Mouse (Mus musculus) CH12.LX (cell line): ENCODE measurements around the gene Copa. TPM values are rescaled to one million over a fixed set of nuclear protein-coding genes. Genes with fewer than 3 reads are reported as not detected.

Source experiments
- DNase-seq: peaks from one replicate; pipeline ENCODE4 v3.0.0-alpha.2; 2013; ENCODE audit errors: extremely low read depth
- H3K27ac ChIP-seq: 2 replicates; pipeline ENCODE4 v1.5.1; 2012; ENCODE audit warnings: low read depth, mild to moderate bottlenecking, control low read depth, moderate library complexity; ENCODE audit not compliant: insufficient read depth
- H3K27me3 ChIP-seq: replicated peaks from 2 replicates; pipeline ENCODE3; 2012; ENCODE audit warnings: inconsistent platforms
- H3K36me3 ChIP-seq, 2 experiments: replicated peaks in 1 of 2; 2 replicates each; pipeline versions ENCODE3 to v1.6.1; 2012; ENCODE audit warnings: inconsistent platforms in 1 of 2, low read length in 1 of 2, mild to moderate bottlenecking in 1 of 2, mixed read lengths in 1 of 2, moderate library complexity in 1 of 2; ENCODE audit not compliant: control insufficient read depth in 1 of 2, insufficient read depth in 1 of 2
- H3K4me1 ChIP-seq, 2 experiments: 2 replicates each; pipeline ENCODE4 v1.6.1; 2012; ENCODE audit warnings: inconsistent platforms in 1 of 2, moderate library complexity in 1 of 2; ENCODE audit not compliant: insufficient read depth in 2 of 2, control insufficient read depth in 1 of 2
- H3K4me2 ChIP-seq: 2 replicates; pipeline ENCODE4 v1.6.1; 2012; ENCODE audit warnings: low read depth, mild to moderate bottlenecking, control low read depth; ENCODE audit not compliant: poor library complexity, insufficient read depth, severe bottlenecking
- H3K4me3 ChIP-seq, 3 experiments: fragments of 150-350 bp in 1 of 3; sonication (generic) in 1 of 3; replicated peaks in 1 of 3; 2 replicates each; pipeline versions ENCODE3 to v1.5.1; 2011 to 2012; ENCODE audit warnings: low read depth in 2 of 3, low read length in 2 of 3, mild to moderate bottlenecking in 2 of 3, moderate library complexity in 2 of 3, control low read depth in 1 of 3, improper control_type of control experiment in 1 of 3, inconsistent platforms in 1 of 3, mixed read lengths in 1 of 3; ENCODE audit not compliant: poor library complexity in 1 of 3
- H3K79me2 ChIP-seq: replicated peaks from 2 replicates; pipeline ENCODE4 v1.6.1; 2012; ENCODE audit warnings: mild to moderate bottlenecking, moderate library complexity; ENCODE audit not compliant: control insufficient read depth, poor library complexity, insufficient read depth, severe bottlenecking; ENCODE audit errors: extremely low read depth
- H3K9ac ChIP-seq: 2 replicates; pipeline ENCODE4 v1.6.1; 2012; ENCODE audit warnings: low read depth, mild to moderate bottlenecking, control low read depth, moderate library complexity; ENCODE audit not compliant: insufficient read depth
- H3K9me3 ChIP-seq: replicated peaks from 2 replicates; pipeline ENCODE3; 2012; ENCODE audit warnings: low read length, inconsistent platforms, mixed read lengths
- BHLHE40 ChIP-seq: IDR thresholded peaks from 2 replicates; pipeline ENCODE4 v1.6.1; 2011; ENCODE audit warnings: mild to moderate bottlenecking, low read depth, low read length, improper control_type of control experiment
- CTCF ChIP-seq, 2 experiments: IDR thresholded peaks in 1 of 2; conservative IDR thresholded peaks in 1 of 2; 2 replicates each; pipeline ENCODE4 v1.5.1; 2011 to 2012; ENCODE audit warnings: low read depth in 2 of 2, low read length in 2 of 2, improper control_type of control experiment in 1 of 2, inconsistent platforms in 1 of 2, mild to moderate bottlenecking in 1 of 2, moderate library complexity in 1 of 2
- E2F4 ChIP-seq: IDR thresholded peaks from 2 replicates; pipeline ENCODE4 v1.6.1; 2011; ENCODE audit warnings: low read depth, low read length, improper control_type of control experiment; ENCODE audit not compliant: insufficient replicate concordance
- ELF1 ChIP-seq: IDR thresholded peaks from 2 replicates; pipeline ENCODE4 v1.6.1; 2014; ENCODE audit warnings: low read depth, mild to moderate bottlenecking, inconsistent platforms, low read length, improper control_type of control experiment
- EP300 ChIP-seq: IDR thresholded peaks from 2 replicates; pipeline ENCODE4 v1.6.1; 2011; ENCODE audit warnings: low read length, improper control_type of control experiment
- ETS1 ChIP-seq: conservative IDR thresholded peaks from 2 replicates; pipeline ENCODE4 v1.6.1; 2012; ENCODE audit warnings: low read depth, mild to moderate bottlenecking, inconsistent platforms, low read length, improper control_type of control experiment, moderate library complexity
- GABPA ChIP-seq: IDR thresholded peaks from 2 replicates; pipeline ENCODE4 v1.6.1; 2012; ENCODE audit warnings: low read depth, low read length, improper control_type of control experiment, inconsistent platforms; ENCODE audit not compliant: insufficient replicate concordance
- HCFC1 ChIP-seq: IDR thresholded peaks from 2 replicates; pipeline ENCODE4 v1.6.1; 2012; ENCODE audit warnings: low read depth, mild to moderate bottlenecking, inconsistent platforms, low read length, improper control_type of control experiment
- IRF4 ChIP-seq: IDR thresholded peaks from 2 replicates; pipeline ENCODE4 v1.6.1; 2014; ENCODE audit warnings: low read depth, mild to moderate bottlenecking, inconsistent platforms, low read length, improper control_type of control experiment
- KAT2A ChIP-seq: IDR thresholded peaks from 2 replicates; pipeline ENCODE4 v1.6.1; 2012; ENCODE audit warnings: low read length, improper control_type of control experiment, inconsistent platforms; ENCODE audit not compliant: insufficient replicate concordance
- MEF2A ChIP-seq: IDR thresholded peaks from 2 replicates; pipeline ENCODE4 v1.6.1; 2014; ENCODE audit warnings: low read depth, mild to moderate bottlenecking, inconsistent platforms, low read length, improper control_type of control experiment, borderline replicate concordance
- MYC ChIP-seq: IDR thresholded peaks from 2 replicates; pipeline ENCODE4 v1.6.1; 2011; ENCODE audit warnings: low read depth, mild to moderate bottlenecking, improper control_type of control experiment, low read length
- NRF1 ChIP-seq: IDR thresholded peaks from 2 replicates; pipeline ENCODE4 v1.6.1; 2014; ENCODE audit warnings: low read depth, mild to moderate bottlenecking, inconsistent platforms, low read length, improper control_type of control experiment, moderate library complexity
- PAX5 ChIP-seq: IDR thresholded peaks from 2 replicates; pipeline ENCODE4 v1.6.1; 2012; ENCODE audit warnings: low read length, inconsistent platforms, mixed read lengths
- POLR2AphosphoS2 ChIP-seq: IDR thresholded peaks from 2 replicates; pipeline ENCODE4 v1.6.1; 2011; ENCODE audit warnings: low read depth, low read length, improper control_type of control experiment
- RAD21 ChIP-seq: IDR thresholded peaks from 2 replicates; pipeline ENCODE4 v1.6.1; 2011; ENCODE audit warnings: low read depth, mild to moderate bottlenecking, low read length, improper control_type of control experiment, moderate library complexity
- SIN3A ChIP-seq: IDR thresholded peaks from 2 replicates; pipeline ENCODE4 v1.6.1; 2012; ENCODE audit warnings: low read length, improper control_type of control experiment, inconsistent platforms
- SMC3 ChIP-seq: IDR thresholded peaks from 2 replicates; pipeline ENCODE4 v1.6.1; 2011; ENCODE audit warnings: low read depth, low read length, improper control_type of control experiment
- TBP ChIP-seq: conservative IDR thresholded peaks from 2 replicates; pipeline ENCODE4 v1.6.1; 2011; ENCODE audit warnings: low read depth, low read length, improper control_type of control experiment
- TCF12 ChIP-seq: IDR thresholded peaks from 2 replicates; pipeline ENCODE4 v1.6.1; 2014; ENCODE audit warnings: low read depth, mild to moderate bottlenecking, inconsistent platforms, low read length, improper control_type of control experiment
- USF2 ChIP-seq: conservative IDR thresholded peaks from 2 replicates; pipeline ENCODE4 v1.6.1; 2011; ENCODE audit warnings: low read depth, low read length, improper control_type of control experiment
- ZKSCAN1 ChIP-seq: IDR thresholded peaks from 2 replicates; pipeline ENCODE4 v1.6.1; 2012; ENCODE audit warnings: low read depth, inconsistent platforms, low read length, improper control_type of control experiment, borderline replicate concordance
- ZNF384 ChIP-seq: IDR thresholded peaks from 2 replicates; pipeline ENCODE4 v1.6.1; 2012; ENCODE audit warnings: low read depth, low read length, improper control_type of control experiment, inconsistent platforms
- dilution Hi-C: fragments of 300-500 bp; cut with MboI; formaldehyde crosslinking; loops from 2 replicates; pipeline ENCODE4 v1.14.3; 2020; ENCODE audit warnings: low sequenced_read_pairs; ENCODE audit not compliant: extremely low pct_unique_long_range_greater_than_20kb, extremely low pct_ligation_motif_present
- in situ Hi-C: fragments of 300-500 bp; cut with MboI; formaldehyde crosslinking; loops from 3 replicates; pipeline ENCODE4 v1.14.3; 2019; ENCODE audit warnings: low sequenced_read_pairs, low pct_ligation_motif_present, low pct_unique_long_range_greater_than_20kb, mixed read lengths
- polyA plus RNA-seq: library from polyadenylated mRNA; unstranded; fragments of >175 nt; gene quantifications from 2 replicates; pipeline ENCODE4 v1.2.1, GENCODE M21; 2012; ENCODE audit warnings: low read depth; ENCODE audit not compliant: insufficient read length
- total RNA-seq, 2 experiments: library from RNA; depleted of rRNA; stranded (reverse); fragments of 300-350 nt in 1 of 2; fragments of >200 nt in 1 of 2; gene quantifications; 2 replicates each; pipeline ENCODE4 v1.2.3; 2012 to 2014

The Copa gene
- total and polyA plus RNA-seq, 3 experiments: 157 to 165 (median 158) TPM

- TF ChIP-seq CTCF (conservative IDR thresholded peaks at IDR 0.05 in 1 of 2, IDR thresholded peaks at IDR 0.05 in 1 of 2; ENCODE audit: low read depth in 2 of 2, low read length in 2 of 2): peak in 1 of 2 experiments; percentile 48; a peak in 2 of 4 replicates
- peak; percentile 25; the same call in 1 of the 2 replicates for TF ChIP-seq SMC3
- TF ChIP-seq POLR2AphosphoS2: no peak
- peak; percentile 6 for TF ChIP-seq RAD21
- TF ChIP-seq EP300: no peak
- no peak overlapping the region for H3K4me3 ChIP-seq
- DNase-seq: no peak
- H3K4me2 ChIP-seq: no peak overlapping the region
- in situ Hi-C loops (no loop called here), dilution Hi-C loops (no loop called here)
- peaks cover 3 to 18% of the 10 kb centered on the region in 2 experiments for H3K4me1 ChIP-seq
- H3K27me3 ChIP-seq: no peaks in the 10 kb centered on the region
- no peak overlapping the region for H3K27ac ChIP-seq
- H3K9ac ChIP-seq: no peak overlapping the region
- H3K9me3 ChIP-seq: no peaks in the 10 kb centered on the region
- peaks cover 8% of the 10 kb centered on the region for H3K79me2 ChIP-seq
- peaks cover 40 to 54% of the 10 kb centered on the region in 2 experiments for H3K36me3 ChIP-seq
Measured at GRCm38 (mm10) chr1:172129108-172129507, 46.8 kb downstream of the Copa start.

GRCm38 (mm10) chr1:172129780-172130179, 47.5 kb downstream of the Copa start:
- Histone ChIP-seq H3K4me1 (peaks cover 3 to 18% of the 10 kb centered on the region in 2 experiments), H3K4me2 (no peak overlapping the region), H3K27ac (no peak overlapping the region), H3K27me3 (no peaks in the 10 kb centered on the region), H3K4me3 (no peak overlapping the region), H3K79me2 (peaks cover 8% of the 10 kb centered on the region), H3K36me3 (peaks cover 47 to 59% of the 10 kb centered on the region in 2 experiments), H3K9me3 (no peaks in the 10 kb centered on the region), H3K9ac (no peak overlapping the region)
- TF ChIP-seq PAX5 (no peak), BHLHE40 (no peak), NRF1 (no peak), POLR2AphosphoS2 (no peak), ZNF384 (no peak), HCFC1 (no peak), KAT2A (no peak), E2F4 (no peak), TBP (no peak), MEF2A (no peak), EP300 (no peak), SIN3A (no peak), ETS1 (no peak), IRF4 (no peak), ELF1 (no peak), USF2 (no peak), ZKSCAN1 (no peak), TCF12 (no peak), MYC (no peak), GABPA (no peak)
- in situ Hi-C loops: no loop called here
- DNase-seq: no peak
- dilution Hi-C loops: no loop called here
